Mouse (Mus musculus): Measurements from ENCODE around the gene Tcerg1l. TPM values are rescaled to one million over a fixed set of nuclear protein-coding genes. Genes with fewer than 3 reads are reported as not detected.

Gene Tcerg1l
- 1.7 and 1.9 TPM in 2 replicates for polyA plus RNA-seq (2014; fragmentation: Nextera tagmentation; extraction: Ambion mirVana)

DNA sequence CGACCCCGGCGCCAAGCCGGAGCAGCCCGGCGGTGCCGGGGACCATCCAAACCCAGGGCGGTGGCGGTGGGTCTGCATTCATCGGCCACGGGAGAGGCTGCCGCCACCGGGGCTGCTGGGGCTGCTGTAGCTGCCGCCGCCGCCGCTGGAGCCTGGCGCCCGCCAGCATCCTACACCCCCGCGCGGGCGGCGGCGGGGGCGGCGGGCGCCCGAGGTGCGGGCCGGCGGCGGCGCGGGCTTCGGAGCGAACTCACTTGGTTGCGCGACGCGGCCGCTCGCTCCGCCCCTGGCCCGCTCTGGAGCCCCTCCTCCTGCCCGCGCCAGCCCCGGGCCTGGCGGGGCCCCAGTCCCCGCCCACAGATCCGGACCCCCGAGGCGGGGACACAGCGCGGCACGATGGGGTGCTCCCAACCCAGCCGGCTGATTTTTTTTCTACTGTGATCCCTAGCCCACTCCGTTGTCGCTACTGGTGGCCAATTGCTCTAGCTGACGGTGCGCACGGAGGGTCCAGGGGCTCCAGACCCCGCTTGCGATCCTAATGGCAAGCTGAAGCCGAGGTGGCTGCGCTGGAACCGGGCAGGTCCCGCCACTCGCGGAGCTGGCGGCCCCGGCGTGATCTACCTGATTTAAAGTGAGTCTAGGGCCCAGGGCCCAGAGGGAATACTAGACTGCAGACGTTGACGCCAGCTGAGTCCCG lies at the start of gene Tcerg1l:
Tcerg1l (minus strand) TSS at position 246 of the 697 bp plus-strand sequence.
- Histone ChIP-seq H3K36me3 (ENCODE audit: control insufficient read depth, insufficient read depth, low read length) (no peaks in the 10 kb centered on the region), H3K4me3 (ENCODE audit: low read depth, low read length) (peak within 1 kb of the TSS; percentile 30), H3K27ac (replicated peaks; ENCODE audit: low read depth, low read length) (no peak within 1 kb of the TSS), H3K27me3 (ENCODE audit: control insufficient read depth, insufficient read depth, low read length) (peaks cover 27% of the 10 kb centered on the region), H3K9ac (ENCODE audit: low read length) (no peak within 1 kb of the TSS), H3K9me3 (ENCODE audit: control insufficient read depth, low read length) (no peaks in the 10 kb centered on the region), H3K4me2 (ENCODE audit: low read depth, severe bottlenecking) (peak within 1 kb of the TSS; percentile 100), H3K4me1 (ENCODE audit: control insufficient read depth, insufficient read depth, low read length) (peaks cover 4% of the 10 kb centered on the region; the same call in 1 of the 2 replicates)
- DNase-seq (ENCODE audit: low spot score), result peak; percentile 54
- ATAC-seq (ENCODE audit: insufficient number of reproducible peaks, low FRiP score, low TSS enrichment, low read depth), result peak; percentile 51; the same call in 1 of the 2 replicates
- under 1% methylated on average over 36 of the region's 76 CpGs for WGBS

DNA sequence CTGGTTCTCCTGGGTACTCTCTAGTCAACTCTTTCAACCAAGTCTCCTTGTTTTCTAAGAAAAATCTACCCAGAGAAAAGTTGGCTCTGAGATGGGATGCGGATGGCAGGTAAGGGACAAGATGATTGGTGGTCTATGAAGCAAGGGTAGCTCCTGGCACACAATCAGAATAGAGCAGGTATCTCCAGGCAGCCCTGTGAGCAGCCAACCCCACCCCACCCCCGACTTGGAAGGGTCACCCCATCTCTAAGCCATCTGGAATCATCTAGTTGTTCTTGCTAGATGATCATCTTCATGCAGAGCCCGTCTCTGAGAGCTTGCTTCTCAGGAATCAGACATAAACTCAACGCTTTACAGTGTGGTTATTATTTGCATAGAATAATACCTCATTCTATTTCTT lies 44.6 kb upstream of the Tcerg1l start:
- Histone ChIP-seq H3K36me3 (ENCODE audit: control insufficient read depth, insufficient read depth, low read length) (no peaks in the 10 kb centered on the region), H3K4me3 (ENCODE audit: low read depth, low read length) (no peak overlapping the region), H3K4me2 (ENCODE audit: low read depth, severe bottlenecking) (no peak overlapping the region), H3K9me3 (ENCODE audit: control insufficient read depth, low read length) (no peaks in the 10 kb centered on the region), H3K4me1 (ENCODE audit: control insufficient read depth, insufficient read depth, low read length) (no peaks in the 10 kb centered on the region), H3K27me3 (ENCODE audit: control insufficient read depth, insufficient read depth, low read length) (no peaks in the 10 kb centered on the region), H3K9ac (ENCODE audit: low read length) (no peak overlapping the region), H3K27ac (replicated peaks; ENCODE audit: low read depth, low read length) (no peak overlapping the region)
- no peak for ATAC-seq (ENCODE audit: insufficient number of reproducible peaks, low FRiP score, low TSS enrichment, low read depth)
- DNase-seq (ENCODE audit: low spot score), result no peak
- WGBS, result 69% methylated on average over 4 of the region's 4 CpGs

DNA sequence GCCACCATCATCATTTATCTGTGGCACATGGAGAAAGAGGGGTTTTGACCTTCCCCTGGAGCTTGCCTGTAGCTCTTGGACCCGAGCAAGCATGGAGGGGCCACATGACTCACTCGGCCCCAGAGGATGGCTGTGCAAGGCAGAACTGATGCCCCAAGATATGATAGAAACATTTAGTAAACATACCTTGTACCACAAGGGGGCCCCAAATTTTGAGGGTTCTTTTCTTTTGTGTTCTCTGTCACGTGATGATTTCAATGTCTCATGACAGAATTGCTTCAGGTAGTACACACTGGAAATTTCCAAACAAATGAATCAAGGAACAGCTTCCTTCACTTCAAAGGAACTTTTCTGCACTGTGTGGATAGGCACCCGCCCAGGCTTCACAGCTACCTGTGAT lies 35.0 kb upstream of the Tcerg1l start:
- no peaks in the 10 kb centered on the region for H3K36me3 ChIP-seq (ENCODE audit: control insufficient read depth, insufficient read depth, low read length)
- H3K4me1 ChIP-seq (ENCODE audit: control insufficient read depth, insufficient read depth, low read length), result no peaks in the 10 kb centered on the region
- no peak for DNase-seq (ENCODE audit: low spot score)
- no peak overlapping the region for H3K27ac ChIP-seq (replicated peaks; ENCODE audit: low read depth, low read length)
- no peak for ATAC-seq (ENCODE audit: insufficient number of reproducible peaks, low FRiP score, low TSS enrichment, low read depth)
- H3K9ac ChIP-seq (ENCODE audit: low read length), result no peak overlapping the region
- no peaks in the 10 kb centered on the region for H3K27me3 ChIP-seq (ENCODE audit: control insufficient read depth, insufficient read depth, low read length)
- no peak overlapping the region for H3K4me3 ChIP-seq (ENCODE audit: low read depth, low read length)
- WGBS, result 67% methylated on average over 4 of the region's 4 CpGs
- no peaks in the 10 kb centered on the region for H3K9me3 ChIP-seq (ENCODE audit: control insufficient read depth, low read length)
- no peak overlapping the region for H3K4me2 ChIP-seq (ENCODE audit: low read depth, severe bottlenecking)

DNA sequence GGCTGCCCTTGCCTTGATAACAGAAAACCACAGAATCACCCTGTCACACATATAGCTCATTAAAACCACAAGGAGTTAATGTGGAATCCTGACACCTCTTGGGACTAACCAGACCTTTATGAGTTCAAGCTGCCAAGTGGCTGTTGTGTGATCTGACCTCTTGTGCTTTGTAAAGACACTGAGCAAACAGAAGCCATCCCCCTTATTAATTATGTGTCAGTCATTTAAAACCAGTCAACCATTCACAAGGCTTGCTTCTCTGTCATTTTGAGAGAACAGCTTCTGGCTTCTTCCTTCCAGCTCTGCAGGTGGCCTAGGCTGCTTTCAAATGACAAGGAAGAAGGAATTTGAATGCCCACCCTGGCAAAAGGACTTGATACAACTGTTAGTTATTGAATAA lies 33.9 kb upstream of the Tcerg1l start:
- DNase-seq (ENCODE audit: low spot score) (no peak), ATAC-seq (ENCODE audit: insufficient number of reproducible peaks, low FRiP score, low TSS enrichment, low read depth) (no peak)
- H3K9ac ChIP-seq (ENCODE audit: low read length), result no peak overlapping the region
- no peak overlapping the region for H3K4me3 ChIP-seq (ENCODE audit: low read depth, low read length)
- no peak overlapping the region for H3K27ac ChIP-seq (replicated peaks; ENCODE audit: low read depth, low read length)
- H3K27me3 ChIP-seq (ENCODE audit: control insufficient read depth, insufficient read depth, low read length), result no peaks in the 10 kb centered on the region
- no peaks in the 10 kb centered on the region for H3K36me3 ChIP-seq (ENCODE audit: control insufficient read depth, insufficient read depth, low read length)
- no peaks in the 10 kb centered on the region for H3K9me3 ChIP-seq (ENCODE audit: control insufficient read depth, low read length)
- H3K4me1 ChIP-seq (ENCODE audit: control insufficient read depth, insufficient read depth, low read length), result no peaks in the 10 kb centered on the region
- no peak overlapping the region for H3K4me2 ChIP-seq (ENCODE audit: low read depth, severe bottlenecking)

DNA sequence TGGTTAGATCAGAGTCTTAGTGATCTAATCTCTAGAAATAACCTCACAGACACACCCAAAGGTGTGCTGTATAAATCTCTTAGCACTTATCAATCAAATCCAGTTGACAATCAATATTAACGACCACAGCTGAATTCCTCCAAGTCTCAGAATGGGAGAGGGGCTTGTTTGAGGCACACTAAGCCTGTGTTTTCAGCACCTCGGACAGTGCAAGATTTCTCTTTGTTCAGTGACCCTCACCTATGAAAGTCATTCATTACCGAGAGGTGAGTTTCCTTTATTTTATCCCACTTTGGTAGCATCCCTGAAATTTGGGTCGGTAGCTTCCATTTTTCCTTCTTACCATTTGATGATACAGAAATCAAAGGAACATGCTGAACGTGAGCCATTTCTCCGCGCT lies 32.4 kb upstream of the Tcerg1l start:
- H3K36me3 ChIP-seq (ENCODE audit: control insufficient read depth, insufficient read depth, low read length), result no peaks in the 10 kb centered on the region
- H3K4me1 ChIP-seq (ENCODE audit: control insufficient read depth, insufficient read depth, low read length), result no peaks in the 10 kb centered on the region
- no peak overlapping the region for H3K9ac ChIP-seq (ENCODE audit: low read length)
- ATAC-seq (ENCODE audit: insufficient number of reproducible peaks, low FRiP score, low TSS enrichment, low read depth) (no peak), DNase-seq (ENCODE audit: low spot score) (peak; percentile 71)
- 61% methylated on average over 7 of the region's 7 CpGs for WGBS
- H3K27ac ChIP-seq (replicated peaks; ENCODE audit: low read depth, low read length), result no peak overlapping the region
- H3K4me3 ChIP-seq (ENCODE audit: low read depth, low read length), result no peak overlapping the region
- no peaks in the 10 kb centered on the region for H3K27me3 ChIP-seq (ENCODE audit: control insufficient read depth, insufficient read depth, low read length)
- no peak overlapping the region for H3K4me2 ChIP-seq (ENCODE audit: low read depth, severe bottlenecking)
- H3K9me3 ChIP-seq (ENCODE audit: control insufficient read depth, low read length), result no peaks in the 10 kb centered on the region

DNA sequence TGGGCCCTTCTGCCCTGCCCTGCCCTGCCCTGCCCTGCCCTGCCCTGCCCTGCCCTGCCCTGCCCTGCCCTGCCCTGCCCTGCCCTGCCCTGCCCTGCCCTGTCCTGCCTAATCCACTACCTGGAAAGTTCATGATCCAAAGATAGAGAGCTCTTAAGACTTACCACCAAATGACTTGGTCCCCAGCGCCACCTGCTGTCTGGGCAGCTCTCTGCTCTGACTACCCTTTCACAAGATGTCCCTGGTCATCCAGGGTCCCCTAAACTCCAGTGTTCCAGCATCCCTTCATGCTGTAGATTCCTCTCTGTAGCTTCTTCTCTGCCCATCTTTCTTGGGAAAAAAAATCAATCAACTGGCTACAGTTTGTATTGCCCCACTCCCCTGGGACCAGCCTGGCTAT lies 31.3 kb upstream of the Tcerg1l start:
- WGBS, result 41% methylated on average over 1 of the region's 1 CpGs
- DNase-seq (ENCODE audit: low spot score) (peak; percentile 49), ATAC-seq (ENCODE audit: insufficient number of reproducible peaks, low FRiP score, low TSS enrichment, low read depth) (no peak)
- Histone ChIP-seq H3K36me3 (ENCODE audit: control insufficient read depth, insufficient read depth, low read length) (no peaks in the 10 kb centered on the region), H3K4me3 (ENCODE audit: low read depth, low read length) (no peak overlapping the region), H3K27me3 (ENCODE audit: control insufficient read depth, insufficient read depth, low read length) (no peaks in the 10 kb centered on the region), H3K9ac (ENCODE audit: low read length) (no peak overlapping the region), H3K9me3 (ENCODE audit: control insufficient read depth, low read length) (no peaks in the 10 kb centered on the region), H3K27ac (replicated peaks; ENCODE audit: low read depth, low read length) (no peak overlapping the region), H3K4me2 (ENCODE audit: low read depth, severe bottlenecking) (no peak overlapping the region), H3K4me1 (ENCODE audit: control insufficient read depth, insufficient read depth, low read length) (no peaks in the 10 kb centered on the region)

DNA sequence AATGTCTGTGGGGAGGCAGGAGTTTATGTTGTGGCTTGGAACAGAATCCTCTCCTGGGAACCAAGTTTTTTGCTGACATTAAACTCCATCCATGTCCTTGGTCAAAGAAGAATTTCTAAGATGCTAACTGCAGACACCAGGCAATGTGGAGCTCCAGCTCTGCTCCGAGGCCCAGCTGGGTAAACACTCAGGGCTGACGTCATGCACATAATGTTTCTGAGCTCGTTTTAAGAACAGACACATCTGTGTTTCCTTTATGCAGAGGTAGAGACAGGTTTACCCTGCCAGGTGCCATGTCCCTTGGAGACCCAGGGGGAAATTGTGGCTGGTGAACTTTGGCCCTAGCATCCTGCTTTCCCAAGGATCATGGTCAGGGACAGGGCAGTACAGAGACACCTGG lies 29.9 kb upstream of the Tcerg1l start:
- Histone ChIP-seq H3K9ac (ENCODE audit: low read length) (no peak overlapping the region), H3K27me3 (ENCODE audit: control insufficient read depth, insufficient read depth, low read length) (no peaks in the 10 kb centered on the region), H3K4me1 (ENCODE audit: control insufficient read depth, insufficient read depth, low read length) (no peaks in the 10 kb centered on the region), H3K9me3 (ENCODE audit: control insufficient read depth, low read length) (no peaks in the 10 kb centered on the region), H3K4me2 (ENCODE audit: low read depth, severe bottlenecking) (no peak overlapping the region), H3K36me3 (ENCODE audit: control insufficient read depth, insufficient read depth, low read length) (no peaks in the 10 kb centered on the region), H3K27ac (replicated peaks; ENCODE audit: low read depth, low read length) (no peak overlapping the region), H3K4me3 (ENCODE audit: low read depth, low read length) (no peak overlapping the region)
- ATAC-seq (ENCODE audit: insufficient number of reproducible peaks, low FRiP score, low TSS enrichment, low read depth) (no peak), DNase-seq (ENCODE audit: low spot score) (peak; percentile 33)
- WGBS, result 37% methylated on average over 3 of the region's 3 CpGs

DNA sequence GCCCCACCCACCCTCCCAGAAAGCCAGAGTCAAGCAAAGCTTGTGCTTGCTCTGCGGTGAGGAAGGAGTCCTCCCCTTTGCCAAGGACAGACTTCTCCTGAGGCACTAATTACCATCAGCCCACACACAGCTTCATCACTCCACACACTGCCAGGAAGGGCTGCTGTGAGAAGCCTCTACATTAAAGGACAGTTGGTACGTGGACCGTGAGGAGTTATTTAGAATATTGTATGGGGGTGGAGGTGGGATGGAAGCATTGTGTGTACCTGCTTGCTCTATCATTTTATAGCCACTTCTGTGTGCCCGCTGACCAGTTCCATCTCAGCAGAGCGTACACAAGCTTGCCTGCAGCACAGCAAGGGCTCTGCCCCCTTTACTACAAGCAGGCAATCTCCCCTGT lies 16.0 kb upstream of the Tcerg1l start:
- Histone ChIP-seq H3K36me3 (ENCODE audit: control insufficient read depth, insufficient read depth, low read length) (no peaks in the 10 kb centered on the region), H3K4me3 (ENCODE audit: low read depth, low read length) (no peak overlapping the region), H3K9ac (ENCODE audit: low read length) (no peak overlapping the region), H3K27ac (replicated peaks; ENCODE audit: low read depth, low read length) (no peak overlapping the region), H3K27me3 (ENCODE audit: control insufficient read depth, insufficient read depth, low read length) (no peaks in the 10 kb centered on the region), H3K4me1 (ENCODE audit: control insufficient read depth, insufficient read depth, low read length) (no peaks in the 10 kb centered on the region), H3K4me2 (ENCODE audit: low read depth, severe bottlenecking) (no peak overlapping the region), H3K9me3 (ENCODE audit: control insufficient read depth, low read length) (no peaks in the 10 kb centered on the region)
- WGBS, result 77% methylated on average over 5 of the region's 5 CpGs
- no peak for DNase-seq (ENCODE audit: low spot score)
- no peak for ATAC-seq (ENCODE audit: insufficient number of reproducible peaks, low FRiP score, low TSS enrichment, low read depth)

DNA sequence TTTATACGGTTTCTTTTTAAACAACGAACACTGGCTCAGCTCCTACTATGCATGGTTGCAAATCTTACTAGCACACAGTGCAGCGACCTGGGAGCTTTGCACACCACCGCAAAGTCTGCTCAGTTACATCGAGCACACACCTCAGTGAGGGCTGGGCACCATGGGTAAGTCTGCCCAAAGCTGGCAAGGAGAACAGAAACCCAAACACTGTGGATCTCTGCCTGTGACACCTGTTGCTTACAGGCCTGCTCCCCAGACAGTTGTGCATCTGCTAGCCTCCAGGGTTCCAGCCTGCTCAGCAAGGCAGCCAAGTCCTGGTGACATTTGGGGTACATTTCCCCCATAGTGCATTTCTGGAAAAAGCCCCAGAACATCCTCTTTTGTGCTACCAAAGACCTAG lies 4.1 kb upstream of the Tcerg1l start:
- Histone ChIP-seq H3K36me3 (ENCODE audit: control insufficient read depth, insufficient read depth, low read length) (no peaks in the 10 kb centered on the region), H3K4me1 (ENCODE audit: control insufficient read depth, insufficient read depth, low read length) (peaks cover 4% of the 10 kb centered on the region; the same call in 1 of the 2 replicates), H3K4me2 (ENCODE audit: low read depth, severe bottlenecking) (no peak overlapping the region), H3K9ac (ENCODE audit: low read length) (no peak overlapping the region), H3K27ac (replicated peaks; ENCODE audit: low read depth, low read length) (no peak overlapping the region), H3K9me3 (ENCODE audit: control insufficient read depth, low read length) (no peaks in the 10 kb centered on the region), H3K27me3 (ENCODE audit: control insufficient read depth, insufficient read depth, low read length) (peaks cover 25% of the 10 kb centered on the region), H3K4me3 (ENCODE audit: low read depth, low read length) (no peak overlapping the region)
- ATAC-seq (ENCODE audit: insufficient number of reproducible peaks, low FRiP score, low TSS enrichment, low read depth) (no peak), DNase-seq (ENCODE audit: low spot score) (no peak)
- WGBS, result 92% methylated on average over 5 of the region's 5 CpGs

All from limb, embryonic 11.5 days (tissue).